Mouse (Mus musculus) heart, postnatal 14 days (tissue): Measurements from ENCODE around the gene Zfp385c. TPM values are rescaled to one million over a fixed set of nuclear protein-coding genes. Genes with fewer than 3 reads are reported as not detected.

Source experiments
- DNase-seq, 2 experiments: peaks; one replicate each; pipeline ENCODE4 v3.0.0; 2021 to 2022
- intact Hi-C: fragments of 180-260 bp; cut with DNase I; formaldehyde crosslinking; loops from one replicate; pipeline ENCODE4 v1.15.1; 2025
- total RNA-seq, 2 experiments: library from RNA; stranded (reverse); gene quantifications; 2 replicates each; pipeline ENCODE4 v1.2.3; 2021

Zfp385c gene
- total RNA-seq, 2 experiments from 2014 or later = 0.10 to 0.29 TPM

- intact Hi-C loops = no loop called here
- no peak for DNase-seq
These were observed 113.0 kb downstream of the Zfp385c start for GRCm38 (mm10) chr11:100579116-100579799.

GRCm38 (mm10) chr11:100577852-100578599 lies 114.2 kb downstream of the Zfp385c start:
- intact Hi-C loops = no loop called here
- no peak for DNase-seq

Other genes starting within 250 kb of the Zfp385c start
- gene Klhl11, start 219.7 kb downstream of the Zfp385c start, total RNA-seq = 10 to 100 TPM; 12.2 to 13.4 TPM
- 10 to 100 TPM; 38.9 to 41.2 TPM for gene Acly, start 164.5 kb downstream of the Zfp385c start, total RNA-seq
- gene Ttc25, start 146.8 kb downstream of the Zfp385c start, total RNA-seq = under 1 TPM; 0.24 to 0.36 TPM
- gene Cnp, start 117.6 kb downstream of the Zfp385c start, total RNA-seq = 1 to 10 TPM; 6.2 to 7.6 TPM
- 10 to 100 TPM; 53.4 to 55.2 TPM for gene Nkiras2, start 73.2 kb downstream of the Zfp385c start, total RNA-seq
- 100 to 1,000 TPM; 158 TPM for gene Dnajc7, start 72.3 kb downstream of the Zfp385c start, total RNA-seq
- gene Dhx58, start 11.8 kb upstream of the Zfp385c start, total RNA-seq = under 1 TPM; 0.76 to 1.00 TPM
- 10 to 100 TPM; 12.9 to 13.7 TPM for gene Kat2a, start 20.0 kb upstream of the Zfp385c start, total RNA-seq
- not detected for gene Hspb9, start 21.4 kb upstream of the Zfp385c start, total RNA-seq
- gene Rab5c, start 45.8 kb upstream of the Zfp385c start, total RNA-seq = 10 to 100 TPM; 70.4 to 74.6 TPM
- not detected for gene Kcnh4, start 67.5 kb upstream of the Zfp385c start, total RNA-seq
- not detected for gene Hcrt, start 70.5 kb upstream of the Zfp385c start, total RNA-seq
- gene Ghdc, start 78.5 kb upstream of the Zfp385c start, total RNA-seq = 10 to 100 TPM; 12.7 to 13.3 TPM
- gene Stat5b, start 158.3 kb upstream of the Zfp385c start, total RNA-seq = 10 to 100 TPM; 62.4 to 66.5 TPM
- 10 to 100 TPM; 28.1 to 28.7 TPM for gene Stat5a, start 166.9 kb upstream of the Zfp385c start, total RNA-seq
- 100 to 1,000 TPM; 103 to 107 TPM for gene Stat3, start 247.1 kb upstream of the Zfp385c start, total RNA-seq